Mouse (Mus musculus): Measurements from ENCODE around the gene Olfr800. TPM values are rescaled to one million over a fixed set of nuclear protein-coding genes. Genes with fewer than 3 reads are reported as not detected.

The Olfr800 gene
- not detected for polyA plus RNA-seq (2017; shearing (Covaris generic))

GRCm38 (mm10) chr10:129657394-129657793, at the start of gene Olfr800:
Olfr800 (plus strand) TSS chr10:129657694.

DNA sequence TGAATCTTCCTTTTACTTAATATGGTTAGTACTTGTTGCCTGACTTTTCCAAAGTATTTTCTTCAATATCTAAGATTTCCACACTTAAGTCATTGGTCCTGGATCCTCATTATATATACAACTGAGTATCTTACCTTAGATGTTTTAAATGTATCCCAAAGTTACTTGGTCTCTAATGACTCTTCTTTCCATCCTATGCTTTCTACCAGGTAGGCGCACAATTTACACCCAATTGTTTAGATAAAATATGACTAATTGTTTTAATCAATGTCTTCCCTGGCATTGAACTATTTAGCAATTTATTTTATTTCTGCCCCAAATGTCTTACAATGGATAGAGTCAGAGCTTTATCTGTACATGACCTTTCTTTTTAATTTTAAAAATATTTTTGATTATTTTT, 45.0 kb upstream of the Olfr800 start, which contains the start of gene Olfr796:
TSS of gene Olfr796 (minus strand) at position 101 of the 400 bp plus-strand sequence.

DNA sequence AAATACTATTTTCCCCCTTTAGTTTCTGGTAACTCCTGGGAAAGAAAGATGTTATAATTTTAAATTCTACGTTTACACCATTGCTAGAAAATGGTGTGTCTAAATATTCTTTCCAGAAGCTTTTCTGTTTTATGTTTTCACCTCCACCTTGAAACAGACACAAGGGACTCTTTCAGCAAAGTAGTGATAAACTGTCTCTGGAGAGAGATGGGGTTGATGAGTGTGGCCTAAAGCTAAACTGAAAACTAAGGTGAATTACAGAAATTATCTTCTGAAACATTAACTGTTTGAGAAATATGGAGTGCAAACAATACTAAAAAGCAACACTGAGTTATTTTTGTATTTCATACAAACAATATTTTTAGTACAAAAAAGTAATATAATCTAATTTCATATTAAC, 29.7 kb upstream of the Olfr800 start, which contains the start of gene Olfr798:
TSS of gene Olfr798 (minus strand) at position 101 of the 400 bp plus-strand sequence.

DNA sequence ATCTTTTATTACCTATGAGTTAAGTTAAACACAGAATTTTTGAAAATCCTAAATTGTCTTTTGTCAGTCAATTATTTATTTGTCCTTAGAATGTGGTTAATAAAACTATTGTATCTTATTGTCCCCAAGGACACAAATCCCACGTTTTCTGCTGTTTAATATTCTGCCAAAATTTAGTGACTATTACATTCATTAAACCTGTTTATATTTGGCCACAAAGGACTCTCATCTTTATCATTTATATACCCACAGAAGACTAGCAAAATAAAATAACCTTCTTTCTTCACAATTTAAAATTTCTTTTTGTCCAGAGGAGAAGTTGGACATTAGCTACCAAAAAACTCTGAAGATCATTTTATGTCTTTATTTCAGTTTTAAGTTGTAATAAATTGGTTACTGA, 20.3 kb upstream of the Olfr800 start, which contains the start of gene Olfr799:
TSS of gene Olfr799 (plus strand) at position 301 of the 400 bp plus-strand sequence.

DNA sequence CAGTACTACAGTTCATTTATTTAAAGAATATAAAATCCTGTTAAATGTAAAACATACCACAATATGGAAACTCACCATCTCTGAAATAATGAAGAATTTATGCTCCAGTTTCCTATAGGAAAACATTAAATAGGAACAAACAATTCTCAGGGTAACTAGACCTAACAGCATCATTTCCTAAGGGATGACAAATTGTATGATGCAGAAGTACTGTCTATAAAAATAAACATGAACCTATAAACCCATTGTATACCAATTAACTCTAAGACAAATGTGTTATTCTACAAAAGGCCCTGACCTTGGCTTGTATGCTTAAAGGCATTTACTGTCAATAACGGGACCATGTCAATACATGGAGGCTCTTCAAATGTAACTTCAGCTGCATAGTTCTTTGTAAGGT, 16.3 kb downstream of the Olfr800 start, which contains the start of gene Olfr801:
TSS of gene Olfr801 (minus strand) at position 101 of the 400 bp plus-strand sequence.

GRCm38 (mm10) chr10:129688069-129688468, 30.6 kb downstream of the Olfr800 start, which contains the start of gene Olfr802:
Olfr802 (minus strand) TSS chr10:129688169.

DNA sequence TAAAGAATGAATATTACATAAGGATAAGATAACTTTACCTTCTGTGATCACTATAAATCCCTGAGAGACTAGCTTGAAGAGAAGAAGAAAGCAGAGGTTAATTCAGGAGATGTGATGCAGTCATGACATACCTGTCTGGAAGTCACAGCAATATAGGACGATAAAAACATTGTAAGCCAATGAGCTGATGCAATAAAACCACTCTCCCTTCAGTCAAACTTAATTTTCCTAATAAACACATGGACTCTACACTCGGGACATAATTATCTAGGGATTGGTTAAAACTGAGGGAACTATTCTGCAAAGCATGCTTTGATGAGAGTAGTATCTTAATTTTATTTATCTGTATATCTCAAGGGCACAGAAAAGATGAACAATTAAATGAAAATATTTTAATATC, 36.7 kb downstream of the Olfr800 start, which contains the start of gene Olfr803:
TSS of gene Olfr803 (minus strand) at position 101 of the 400 bp plus-strand sequence.

GRCm38 (mm10) chr10:129702910-129703309, 45.4 kb downstream of the Olfr800 start, which contains the start of gene Olfr804:
Olfr804 (plus strand) TSS chr10:129703210.

Other genes starting within 250 kb of the Olfr800 start
- not detected for gene Olfr786, start 230.4 kb upstream of the Olfr800 start, polyA plus RNA-seq (2017; shearing (Covaris generic))
- 0.12 TPM for gene Olfr787, start 195.8 kb upstream of the Olfr800 start, polyA plus RNA-seq (2017; shearing (Covaris generic))
- gene Olfr788, start 186.7 kb upstream of the Olfr800 start, polyA plus RNA-seq (2017; shearing (Covaris generic)), result 0.10 TPM
- not detected for gene Olfr789, start 172.9 kb upstream of the Olfr800 start, polyA plus RNA-seq (2017; shearing (Covaris generic))
- gene Olfr790, start 159.2 kb upstream of the Olfr800 start, polyA plus RNA-seq (2017; shearing (Covaris generic)), result not detected
- not detected for gene Olfr791, start 135.9 kb upstream of the Olfr800 start, polyA plus RNA-seq (2017; shearing (Covaris generic))
- gene Olfr792, start 118.5 kb upstream of the Olfr800 start, polyA plus RNA-seq (2017; shearing (Covaris generic)), result not detected
- gene Olfr794, start 90.0 kb upstream of the Olfr800 start, polyA plus RNA-seq (2017; shearing (Covaris generic)), result not detected
- gene Olfr796, start 45.1 kb upstream of the Olfr800 start, polyA plus RNA-seq (2017; shearing (Covaris generic)), result not detected
- 0.14 TPM for gene Olfr798, start 29.8 kb upstream of the Olfr800 start, polyA plus RNA-seq (2017; shearing (Covaris generic))
- gene Olfr799, start 20.2 kb upstream of the Olfr800 start, polyA plus RNA-seq (2017; shearing (Covaris generic)), result not detected
- not detected for gene Olfr801, start 16.2 kb downstream of the Olfr800 start, polyA plus RNA-seq (2017; shearing (Covaris generic))
- not detected for gene Olfr802, start 30.5 kb downstream of the Olfr800 start, polyA plus RNA-seq (2017; shearing (Covaris generic))
- gene Olfr803, start 36.6 kb downstream of the Olfr800 start, polyA plus RNA-seq (2017; shearing (Covaris generic)), result not detected
- not detected for gene Olfr804, start 45.5 kb downstream of the Olfr800 start, polyA plus RNA-seq (2017; shearing (Covaris generic))
- not detected for gene Olfr805, start 71.7 kb downstream of the Olfr800 start, polyA plus RNA-seq (2017; shearing (Covaris generic))
- 0.16 TPM for gene Olfr806, start 84.2 kb downstream of the Olfr800 start, polyA plus RNA-seq (2017; shearing (Covaris generic))
- not detected for gene Olfr807, start 100.1 kb downstream of the Olfr800 start, polyA plus RNA-seq (2017; shearing (Covaris generic))
- gene Olfr808, start 107.8 kb downstream of the Olfr800 start, polyA plus RNA-seq (2017; shearing (Covaris generic)), result not detected
- not detected for gene Olfr809, start 116.9 kb downstream of the Olfr800 start, polyA plus RNA-seq (2017; shearing (Covaris generic))
- gene Olfr810, start 137.2 kb downstream of the Olfr800 start, polyA plus RNA-seq (2017; shearing (Covaris generic)), result not detected
- not detected for gene Olfr811, start 146.7 kb downstream of the Olfr800 start, polyA plus RNA-seq (2017; shearing (Covaris generic))
- not detected for gene Olfr812, start 188.4 kb downstream of the Olfr800 start, polyA plus RNA-seq (2017; shearing (Covaris generic))
- gene Olfr813, start 197.7 kb downstream of the Olfr800 start, polyA plus RNA-seq (2017; shearing (Covaris generic)), result not detected
- 0.16 TPM for gene Olfr814, start 222.2 kb downstream of the Olfr800 start, polyA plus RNA-seq (2017; shearing (Covaris generic))
- gene Olfr815, start 248.2 kb downstream of the Olfr800 start, polyA plus RNA-seq (2017; shearing (Covaris generic)), result not detected